Mouse (Mus musculus) liver, postnatal 0 days (tissue): ENCODE results near the gene Gsdma2. TPM values are rescaled to one million over a fixed set of nuclear protein-coding genes. Genes with fewer than 3 reads are reported as not detected.
A peak's percentile ranks its signal among the peaks of the same experiment; 100 is the strongest.

Experiments used
- ATAC-seq: fragments of 200-750 bp; cut with Nextera tagmentation; 2 replicates; pipeline ENCODE4 v1.8.0; 2017; ENCODE audit warnings: mild to moderate bottlenecking, moderate library complexity
- DNase-seq: peaks from one replicate; pipeline ENCODE4 v3.0.0-alpha.2; 2016
- H3K27ac ChIP-seq: fragments of 300-500 bp; sonication (generic); 2 replicates; pipeline ENCODE4 v1.5.1; 2014; ENCODE audit warnings: antibody characterized with exemption, moderate library complexity, mild to moderate bottlenecking, low read depth
- H3K27me3 ChIP-seq: fragments of 300-500 bp; sonication (generic); 2 replicates; pipeline ENCODE4 v1.6.1; 2014; ENCODE audit warnings: low read length, control low read depth, mixed read lengths; ENCODE audit not compliant: insufficient read depth
- H3K36me3 ChIP-seq: fragments of 300-500 bp; sonication (generic); replicated peaks from 2 replicates; pipeline ENCODE4 v1.6.1; 2014; ENCODE audit warnings: mild to moderate bottlenecking, control low read depth, low read length, moderate library complexity, mixed read lengths; ENCODE audit not compliant: insufficient read depth
- H3K4me1 ChIP-seq: fragments of 300-500 bp; sonication (generic); 2 replicates; pipeline ENCODE4 v1.6.1; 2014; ENCODE audit warnings: antibody characterized with exemption, mild to moderate bottlenecking, control low read depth; ENCODE audit not compliant: insufficient read depth
- H3K4me2 ChIP-seq: fragments of 300-500 bp; sonication (generic); 2 replicates; pipeline ENCODE4 v1.6.1; 2014; ENCODE audit warnings: low read depth, mild to moderate bottlenecking, low read length, moderate library complexity, mixed read lengths
- H3K4me3 ChIP-seq: fragments of 300-500 bp; sonication (generic); 2 replicates; pipeline ENCODE4 v1.5.1; 2014; ENCODE audit warnings: low read depth, low read length
- H3K9ac ChIP-seq: fragments of 300-500 bp; sonication (generic); replicated peaks from 2 replicates; pipeline ENCODE4 v1.6.1; 2014; ENCODE audit warnings: mild to moderate bottlenecking, moderate library complexity
- H3K9me3 ChIP-seq: fragments of 300-500 bp; sonication (generic); 2 replicates; pipeline ENCODE4 v1.6.1; 2016; ENCODE audit warnings: mild to moderate bottlenecking, control low read depth, low read length, mixed read lengths
- CTCF ChIP-seq: sonication (generic); IDR thresholded peaks from 2 replicates; pipeline ENCODE4 v1.5.1; 2016; ENCODE audit warnings: antibody characterized with exemption, low read depth
- EP300 ChIP-seq: IDR thresholded peaks from 2 replicates; pipeline ENCODE4 v1.6.1; 2016; ENCODE audit warnings: antibody characterized with exemption, low read depth, mild to moderate bottlenecking
- WGBS: fragments of 180-500 bp; shearing (Covaris S2); extraction: QIAGEN DNeasy Blood & Tissue Kit; methylation state at CpG from one replicate; pipeline ENCODE4 v1.1.7; 2014; ENCODE audit not compliant: insufficient replicate concordance; 5-methylcytosine and 5-hydroxymethylcytosine counted together
- polyA plus RNA-seq: library from polyadenylated mRNA; unstranded; fragments of >200 nt; fragmentation: Nextera tagmentation; extraction: Ambion mirVana; gene quantifications from 2 replicates; pipeline ENCODE4 v1.2.1, GENCODE M21; 2015

Gene Gsdma2
- polyA plus RNA-seq, 1 experiment from 2014 or later = not detected

GRCm38 (mm10) chr11:98698849-98699640 lies 52.5 kb downstream of the Gsdma2 start:
- Histone ChIP-seq H3K4me1 (no peaks in the 10 kb centered on the region; the same call in 1 of the 2 replicates), H3K27ac (no peak overlapping the region), H3K4me2 (no peak overlapping the region), H3K36me3 (peaks cover 20% of the 10 kb centered on the region), H3K9me3 (no peaks in the 10 kb centered on the region), H3K9ac (no peak overlapping the region), H3K4me3 (no peak overlapping the region), H3K27me3 (no peaks in the 10 kb centered on the region)
- no peak for ATAC-seq
- WGBS = 80% methylated on average over 16 of the region's 16 CpGs
- no peak for DNase-seq
- no peak for TF ChIP-seq CTCF

DNA sequence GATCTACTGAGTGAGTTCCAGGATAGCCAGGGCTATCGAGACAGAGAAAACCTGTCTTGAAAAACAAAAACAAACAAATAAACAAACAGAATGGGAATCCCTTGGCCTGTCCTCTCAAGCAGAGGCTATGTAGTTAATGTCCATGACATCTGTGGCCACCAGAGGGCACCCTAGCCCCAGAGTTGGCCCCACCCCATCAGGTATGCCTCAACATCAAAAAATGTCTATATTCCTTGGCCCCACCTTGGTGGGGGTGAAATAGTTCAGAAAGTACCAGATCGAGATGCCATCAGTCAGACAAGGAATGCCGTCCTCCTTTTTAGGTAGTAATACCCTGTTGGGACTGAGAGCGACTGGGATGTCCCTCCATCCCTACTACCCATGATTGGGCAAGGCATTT lies 53.4 kb downstream of the Gsdma2 start:
- peak; percentile 60 for ATAC-seq

GRCm38 (mm10) chr11:98701213-98701670 lies 54.7 kb downstream of the Gsdma2 start, which contains the start of gene Csf3:
TSS of gene Csf3 (plus strand) at chr11:98701263.
- Histone ChIP-seq H3K4me1 (no peaks in the 10 kb centered on the region; the same call in 1 of the 2 replicates), H3K27ac (no peak within 1 kb of the TSS), H3K9me3 (no peaks in the 10 kb centered on the region), H3K27me3 (no peaks in the 10 kb centered on the region), H3K4me3 (no peak within 1 kb of the TSS), H3K9ac (no peak within 1 kb of the TSS), H3K4me2 (no peak within 1 kb of the TSS), H3K36me3 (peaks cover 16% of the 10 kb centered on the region)
- DNase-seq (no peak), ATAC-seq (0 out of 2 replicates have a peak, but pooled peaks have one; percentile 28)
- TF ChIP-seq CTCF (no peak), EP300 (no peak)
- WGBS = 62% methylated on average over 10 of the region's 10 CpGs

More for the DNA sequence above, 53.4 kb downstream of the Gsdma2 start:
- H3K27ac ChIP-seq = no peak overlapping the region
- TF ChIP-seq EP300 (no peak), CTCF (peak; percentile 95)
- 34% methylated on average over 4 of the region's 4 CpGs for WGBS
- no peak overlapping the region for H3K9ac ChIP-seq
- H3K9me3 ChIP-seq = no peaks in the 10 kb centered on the region
- no peaks in the 10 kb centered on the region for H3K27me3 ChIP-seq
- no peak overlapping the region for H3K4me2 ChIP-seq
- H3K4me1 ChIP-seq = no peaks in the 10 kb centered on the region; the same call in 1 of the 2 replicates
- peak; percentile 84 for DNase-seq
- peaks cover 15% of the 10 kb centered on the region for H3K36me3 ChIP-seq
- no peak overlapping the region for H3K4me3 ChIP-seq

GRCm38 (mm10) chr11:98702323-98702722 lies 55.8 kb downstream of the Gsdma2 start:
- Histone ChIP-seq H3K27ac (no peak overlapping the region), H3K27me3 (no peaks in the 10 kb centered on the region), H3K4me1 (peaks cover under 1% of the 10 kb centered on the region), H3K36me3 (peaks cover 25% of the 10 kb centered on the region), H3K4me3 (no peak overlapping the region), H3K9me3 (no peaks in the 10 kb centered on the region), H3K4me2 (no peak overlapping the region), H3K9ac (no peak overlapping the region)
- WGBS = 68% methylated on average over 5 of the region's 5 CpGs
- DNase-seq = no peak
- ATAC-seq = no peak
- no peak for TF ChIP-seq CTCF
- TF ChIP-seq EP300 = no peak

GRCm38 (mm10) chr11:98705021-98705420 lies 58.5 kb downstream of the Gsdma2 start:
- Histone ChIP-seq H3K4me3 (no peak overlapping the region), H3K4me1 (peaks cover 25% of the 10 kb centered on the region), H3K4me2 (no peak overlapping the region), H3K9ac (no peak overlapping the region), H3K27ac (no peak overlapping the region), H3K9me3 (no peaks in the 10 kb centered on the region), H3K36me3 (peaks cover 29% of the 10 kb centered on the region), H3K27me3 (no peaks in the 10 kb centered on the region)
- TF ChIP-seq CTCF (no peak), EP300 (no peak)
- DNase-seq (no peak), ATAC-seq (no peak)
- 76% methylated on average over 10 of the region's 10 CpGs for WGBS

Other genes with a start within 250 kb of the Gsdma2 start
- 2.5 and 3.0 TPM in 2 replicates for gene Pgap3, start 246.3 kb upstream of the Gsdma2 start, polyA plus RNA-seq
- gene Erbb2, start 234.3 kb upstream of the Gsdma2 start, polyA plus RNA-seq = 1.0 and 1.2 TPM in 2 replicates
- gene Mien1, start 207.8 kb upstream of the Gsdma2 start, polyA plus RNA-seq = 83.8 and 89.4 TPM in 2 replicates
- 31.4 and 37.2 TPM in 2 replicates for gene Grb7, start 200.4 kb upstream of the Gsdma2 start, polyA plus RNA-seq
- 1.2 and 1.3 TPM in 2 replicates for gene Ikzf3, start 100.7 kb upstream of the Gsdma2 start, polyA plus RNA-seq
- 0.65 and 1.1 TPM in 2 replicates for gene Zpbp2, start 95.7 kb upstream of the Gsdma2 start, polyA plus RNA-seq
- 39.3 and 42.0 TPM in 2 replicates for gene Ormdl3, start 59.4 kb upstream of the Gsdma2 start, polyA plus RNA-seq
- not detected in 2 replicates for gene Lrrc3c, start 48.5 kb upstream of the Gsdma2 start, polyA plus RNA-seq
- 0.33 and 0.39 TPM in 2 replicates for gene Gm12355, start 21.1 kb upstream of the Gsdma2 start, polyA plus RNA-seq
- gene Gsdma3, start 20.4 kb upstream of the Gsdma2 start, polyA plus RNA-seq = not detected in 2 replicates
- not detected in 2 replicates for gene Gsdma, start 17.6 kb downstream of the Gsdma2 start, polyA plus RNA-seq
- 67.5 and 71.0 TPM in 2 replicates for gene Psmd3, start 35.8 kb downstream of the Gsdma2 start, polyA plus RNA-seq
- not detected in 2 replicates for gene Csf3, start 54.5 kb downstream of the Gsdma2 start, polyA plus RNA-seq
- gene Med24, start 82.7 kb downstream of the Gsdma2 start, polyA plus RNA-seq = 10.5 and 10.9 TPM in 2 replicates
- gene Thra, start 93.9 kb downstream of the Gsdma2 start, polyA plus RNA-seq = 5.1 and 6.1 TPM in 2 replicates
- gene Nr1d1, start 128.6 kb downstream of the Gsdma2 start, polyA plus RNA-seq = 2.0 and 4.2 TPM in 2 replicates
- 5.4 and 6.5 TPM in 2 replicates for gene Msl1, start 148.8 kb downstream of the Gsdma2 start, polyA plus RNA-seq
- gene Casc3, start 158.1 kb downstream of the Gsdma2 start, polyA plus RNA-seq = 6.7 and 7.0 TPM in 2 replicates
- gene Rapgefl1, start 190.0 kb downstream of the Gsdma2 start, polyA plus RNA-seq = 0.11 and 0.21 TPM in 2 replicates
- 1.2 TPM in 2 replicates for gene Wipf2, start 216.9 kb downstream of the Gsdma2 start, polyA plus RNA-seq